Mouse (Mus musculus): ENCODE data around the gene Camk2d. TPM values are rescaled to one million over a fixed set of nuclear protein-coding genes. Genes with fewer than 3 reads are reported as not detected.

Gene Camk2d
- total and polyA plus RNA-seq, 3 experiments: 0.07 to 0.35 TPM; not detected in 1

DNA sequence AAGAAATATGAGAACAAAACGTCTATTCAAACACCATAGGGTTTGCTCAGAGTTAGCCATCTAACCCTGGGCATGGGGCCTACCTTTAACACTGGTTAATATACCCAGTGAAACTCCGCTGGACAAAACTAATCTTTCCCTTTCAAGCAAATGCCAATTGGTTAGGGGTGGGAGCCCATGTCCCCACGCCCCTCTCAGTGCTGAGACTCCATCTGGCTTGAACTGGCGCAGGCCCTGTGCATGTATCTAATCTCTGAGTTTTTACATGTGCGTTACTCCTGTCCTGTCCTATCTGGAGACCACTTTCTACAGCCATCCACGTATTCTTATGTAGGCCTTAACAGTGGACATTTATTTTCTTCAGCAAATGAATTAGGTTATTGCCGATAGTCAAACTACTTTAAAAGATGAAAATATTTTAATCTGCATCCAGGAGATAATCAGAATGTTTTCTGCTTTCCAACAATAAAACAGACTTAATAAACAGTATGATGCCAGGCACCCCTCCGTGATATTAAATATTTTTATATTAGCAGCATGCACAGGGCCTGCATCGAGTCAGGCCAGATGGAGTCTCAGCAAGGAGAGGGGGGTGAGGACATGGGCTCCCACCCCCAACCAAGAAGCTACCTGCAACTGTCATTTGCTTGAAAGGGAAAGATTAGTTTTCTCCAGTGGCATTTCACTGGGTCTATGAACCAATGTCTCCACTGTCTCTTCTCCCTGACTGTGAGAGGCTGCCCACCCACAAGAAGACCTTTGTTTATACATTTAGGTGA, 8.7 kb downstream of the Camk2d start:
- no peaks in the 10 kb centered on the region for H3K27me3 ChIP-seq (ENCODE audit: control insufficient read depth in 1 of 2, insufficient read depth in 2 of 2, low read length in 2 of 2)
- no peaks in the 10 kb centered on the region for H3K79me2 ChIP-seq (ENCODE audit: control insufficient read depth, insufficient read depth, low read length, poor library complexity)
- H3K9me3 ChIP-seq (replicated peaks; ENCODE audit: insufficient read depth, low read length): no peaks in the 10 kb centered on the region
- no peak overlapping the region for H3K27ac ChIP-seq (ENCODE audit: control insufficient read depth, low read depth, low read length)
- TF ChIP-seq POLR2AphosphoS5 (IDR thresholded peaks at IDR 0.05; ENCODE audit: borderline replicate concordance, low read depth, low read length) (no peak), RCOR1 (IDR thresholded peaks at IDR 0.05; ENCODE audit: low read depth, low read length) (no peak), JUND (IDR thresholded peaks at IDR 0.05; ENCODE audit: low read depth, low read length) (no peak), ETS1 (IDR thresholded peaks at IDR 0.05; ENCODE audit: low read depth, low read length) (no peak), UBTF (IDR thresholded peaks at IDR 0.05; ENCODE audit: borderline replicate concordance, insufficient read depth, low read depth, low read length) (no peak), SMC3 (IDR thresholded peaks at IDR 0.05; ENCODE audit: low read depth, low read length) (no peak), MXI1 (IDR thresholded peaks at IDR 0.05; ENCODE audit: low read depth, low read length) (no peak), GATA1 (IDR thresholded peaks at IDR 0.05; ENCODE audit: low read depth, low read length) (no peak), ZNF384 (IDR thresholded peaks at IDR 0.05; ENCODE audit: low read depth, low read length) (no peak), ZMIZ1 (IDR thresholded peaks at IDR 0.05; ENCODE audit: low read depth, low read length) (no peak), GABPA (IDR thresholded peaks at IDR 0.05; ENCODE audit: low read depth, low read length) (no peak)
- H3K4me1 ChIP-seq (ENCODE audit: control insufficient read depth in 1 of 2, insufficient read depth in 2 of 2, low read length in 2 of 2): peaks cover 0 to 2% of the 10 kb centered on the region in 2 experiments; a peak in 1 of 4 replicates
- H3K4me3 ChIP-seq (ENCODE audit: control insufficient read depth in 1 of 2, insufficient read depth in 1 of 2, low read depth in 2 of 2, low read length in 2 of 2): no peak overlapping the region
- peaks cover 0 to 4% of the 10 kb centered on the region in 2 experiments; a peak in 2 of 4 replicates for H3K36me3 ChIP-seq (ENCODE audit: control insufficient read depth in 1 of 2, insufficient read depth in 2 of 2, low read length in 2 of 2)
- H3K9ac ChIP-seq (ENCODE audit: control insufficient read depth, low read depth, low read length, poor library complexity, severe bottlenecking): no peak overlapping the region
- DNase-seq (ENCODE audit: low read depth, low spot score): no peak

DNA sequence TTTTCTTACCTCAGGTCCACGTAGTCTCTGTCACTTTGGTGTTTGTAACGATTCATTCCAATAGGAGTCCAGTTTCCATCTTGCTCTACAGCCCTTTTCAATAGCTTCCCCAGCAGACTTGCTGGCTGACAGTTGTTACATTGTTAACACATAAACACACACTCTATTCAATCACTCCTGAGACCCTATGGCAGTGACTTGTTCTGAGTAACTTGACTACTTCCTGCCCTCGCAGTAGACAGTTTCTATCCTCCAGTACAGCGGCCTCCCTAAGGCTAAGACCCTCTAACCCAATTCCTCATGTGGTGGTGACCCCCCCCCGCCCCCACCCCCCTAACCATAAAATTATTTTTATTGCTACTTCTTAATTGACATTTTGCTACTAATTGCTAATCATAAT, 13.2 kb downstream of the Camk2d start:
- no peak overlapping the region for H3K4me3 ChIP-seq (ENCODE audit: control insufficient read depth in 1 of 2, insufficient read depth in 1 of 2, low read depth in 2 of 2, low read length in 2 of 2)
- no peaks in the 10 kb centered on the region for H3K27me3 ChIP-seq (ENCODE audit: control insufficient read depth in 1 of 2, insufficient read depth in 2 of 2, low read length in 2 of 2)
- peaks cover 0 to 6% of the 10 kb centered on the region in 2 experiments; a peak in 1 of 4 replicates for H3K4me1 ChIP-seq (ENCODE audit: control insufficient read depth in 1 of 2, insufficient read depth in 2 of 2, low read length in 2 of 2)
- no peak for DNase-seq (ENCODE audit: low read depth, low spot score)
- H3K79me2 ChIP-seq (ENCODE audit: control insufficient read depth, insufficient read depth, low read length, poor library complexity): no peaks in the 10 kb centered on the region
- H3K9me3 ChIP-seq (replicated peaks; ENCODE audit: insufficient read depth, low read length): no peaks in the 10 kb centered on the region
- H3K36me3 ChIP-seq (ENCODE audit: control insufficient read depth in 1 of 2, insufficient read depth in 2 of 2, low read length in 2 of 2): peaks cover 0 to 9% of the 10 kb centered on the region in 2 experiments; a peak in 2 of 4 replicates
- TF ChIP-seq JUND (IDR thresholded peaks at IDR 0.05; ENCODE audit: low read depth, low read length) (no peak), RAD21 (IDR thresholded peaks at IDR 0.05; ENCODE audit: low read depth, low read length) (no peak), RCOR1 (IDR thresholded peaks at IDR 0.05; ENCODE audit: low read depth, low read length) (no peak), EP300 (IDR thresholded peaks at IDR 0.05; ENCODE audit: low read depth in 1 of 2, low read length in 2 of 2) (no peak), CHD2 (IDR thresholded peaks at IDR 0.05; ENCODE audit: low read length) (no peak), BHLHE40 (IDR thresholded peaks at IDR 0.05; ENCODE audit: borderline replicate concordance, low read depth, low read length) (no peak), GABPA (IDR thresholded peaks at IDR 0.05; ENCODE audit: low read depth, low read length) (no peak), POLR2AphosphoS5 (IDR thresholded peaks at IDR 0.05; ENCODE audit: borderline replicate concordance, low read depth, low read length) (no peak), CTCF (IDR thresholded peaks at IDR 0.05 in 2 of 3, conservative IDR thresholded peaks at IDR 0.05 in 1 of 3; ENCODE audit: control insufficient read depth in 1 of 3, insufficient read depth in 1 of 3, low read depth in 2 of 3, low read length in 3 of 3, poor library complexity in 1 of 3, severe bottlenecking in 1 of 3) (no peak), NELFE (IDR thresholded peaks at IDR 0.05; ENCODE audit: low read depth, low read length) (no peak)
- H3K9ac ChIP-seq (ENCODE audit: control insufficient read depth, low read depth, low read length, poor library complexity, severe bottlenecking): no peak overlapping the region
- H3K27ac ChIP-seq (ENCODE audit: control insufficient read depth, low read depth, low read length): no peak overlapping the region

Data from MEL (cell line).